Mouse (Mus musculus): ENCODE measurements at regions not wholly inside any gene's neighbourhood (a gene's known extent, or its start where the extent isn't known, plus 50 kb on each side); places are given as distances from the start of the nearest gene placed in this dataset.

DNA sequence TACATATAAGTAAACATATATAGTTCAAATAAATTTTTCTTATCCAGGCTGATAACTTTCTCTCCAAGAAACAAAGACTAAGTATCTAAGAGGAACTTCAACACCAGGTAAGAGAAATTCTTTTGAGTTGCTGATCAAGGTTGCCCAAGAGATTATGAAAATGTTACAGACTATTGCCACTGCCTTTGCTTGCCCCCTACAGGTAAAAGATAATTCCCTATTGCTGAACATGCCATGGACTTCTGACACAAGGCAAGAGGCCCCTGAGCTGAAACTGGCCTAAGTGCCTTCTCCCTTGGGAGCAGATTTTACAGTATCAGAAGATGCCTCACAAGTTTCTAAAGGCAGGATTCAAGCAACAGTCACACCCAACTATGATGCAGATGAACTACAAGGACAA, 2914.2 kb upstream of the Gm6569 start:
- DNase-seq, result no peak

DNA sequence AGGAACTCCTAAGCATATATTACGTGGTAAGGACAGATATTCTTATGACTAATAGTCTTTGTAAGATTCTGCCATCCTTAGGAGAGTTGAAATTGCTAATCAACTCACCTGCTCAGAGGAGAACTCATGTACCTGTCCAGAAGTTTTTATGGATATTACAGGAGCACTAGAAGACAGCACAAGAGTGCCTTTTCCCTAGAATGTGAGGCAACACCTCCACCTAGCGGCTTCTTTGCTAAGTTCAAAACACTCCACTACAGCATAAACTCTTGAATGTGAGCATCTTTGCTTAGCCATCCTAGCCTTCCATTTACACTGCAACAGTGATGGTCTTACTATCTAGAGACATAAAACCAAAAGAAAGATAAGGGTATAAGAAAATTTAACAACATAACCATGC, 2913.5 kb upstream of the Gm6569 start:
- DNase-seq, result peak; percentile 15

Data from liver (tissue).